Mouse (Mus musculus) kidney, postnatal 4 days (tissue): ENCODE data around the gene Cage1.
A peak's percentile ranks its signal among the peaks of the same experiment; 100 is the strongest.

ENCODE experiments used
- DNase-seq, 2 experiments: peaks; one replicate each; pipeline ENCODE4 v3.0.0; 2021; ENCODE audit warnings: mixed read lengths in 2 of 2

Cage1 gene

GRCm38 (mm10) chr13:38009721-38010408, 27.0 kb downstream of the Cage1 start:
- no peak for DNase-seq

GRCm38 (mm10) chr13:38007972-38008371, 28.9 kb downstream of the Cage1 start:
- DNase-seq = no peak

GRCm38 (mm10) chr13:38002461-38002860, 34.4 kb downstream of the Cage1 start:
- no peak for DNase-seq

GRCm38 (mm10) chr13:37999713-38000112, 37.2 kb downstream of the Cage1 start:
- DNase-seq = no peak

GRCm38 (mm10) chr13:37994405-37994749, 42.5 kb downstream of the Cage1 start:
- no peak for DNase-seq

GRCm38 (mm10) chr13:37993704-37994404, 43.0 kb downstream of the Cage1 start, which contains the start of gene Ssr1:
Ssr1 (minus strand) TSS chr13:37994217.
- DNase-seq = peak; percentile 98 to 99

GRCm38 (mm10) chr13:37993376-37993703, 43.5 kb downstream of the Cage1 start:
- DNase-seq = no peak

GRCm38 (mm10) chr13:37992638-37993371, 44.1 kb downstream of the Cage1 start:
- no peak for DNase-seq

- no peak for DNase-seq
Measured at GRCm38 (mm10) chr13:37989701-37990100, 47.2 kb downstream of the Cage1 start.

- no peak for DNase-seq
Measured at GRCm38 (mm10) chr13:37986166-37986565, 50.7 kb downstream of the Cage1 start.

GRCm38 (mm10) chr13:37981063-37981462, 55.8 kb downstream of the Cage1 start:
- no peak for DNase-seq

GRCm38 (mm10) chr13:37980346-37980745, 56.5 kb downstream of the Cage1 start:
- no peak for DNase-seq

GRCm38 (mm10) chr13:37979506-37979905, 57.4 kb downstream of the Cage1 start:
- no peak for DNase-seq

GRCm38 (mm10) chr13:37974731-37975130, 62.1 kb downstream of the Cage1 start:
- no peak for DNase-seq

- DNase-seq = no peak
Measured at GRCm38 (mm10) chr13:37974036-37974435, 62.8 kb downstream of the Cage1 start.

GRCm38 (mm10) chr13:37970887-37971530, 65.9 kb downstream of the Cage1 start:
- peak in 1 of 2 experiments; percentile 51 for DNase-seq

GRCm38 (mm10) chr13:37969988-37970387, 66.9 kb downstream of the Cage1 start:
- no peak for DNase-seq

- DNase-seq = peak; percentile 93 to 95
Measured at GRCm38 (mm10) chr13:37969337-37969736, 67.5 kb downstream of the Cage1 start.

GRCm38 (mm10) chr13:37967565-37967964, 69.3 kb downstream of the Cage1 start:
- DNase-seq = no peak

- DNase-seq = peak; percentile 82 to 87
Measured at GRCm38 (mm10) chr13:37967052-37967437, 69.8 kb downstream of the Cage1 start.

- peak; percentile 76 to 88 for DNase-seq
Measured at GRCm38 (mm10) chr13:37966256-37967051, 70.4 kb downstream of the Cage1 start.

- peak; percentile 48 to 55 for DNase-seq
Measured at GRCm38 (mm10) chr13:37965126-37965914, 71.5 kb downstream of the Cage1 start.
